Mouse (Mus musculus) ES-E14 (cell line): ENCODE results near the gene Micall2.

Experiments used
- HCFC1 ChIP-seq: IDR thresholded peaks from 2 replicates; pipeline ENCODE4 v1.6.1; 2012; ENCODE audit warnings: low read length, inconsistent platforms, borderline replicate concordance; ENCODE audit not compliant: insufficient read depth
- MAFK ChIP-seq: IDR thresholded peaks from 2 replicates; pipeline ENCODE4 v1.6.1; 2014; ENCODE audit warnings: mild to moderate bottlenecking, low read depth, low read length, inconsistent platforms; ENCODE audit not compliant: insufficient read depth

GRCm38 (mm10) chr5:139756135-139756534 is 20.0 kb upstream of the Micall2 start:
- TF ChIP-seq MAFK (no peak), HCFC1 (no peak)
